Mouse (Mus musculus): ENCODE results near the gene Celf1.

Celf1 gene

DNA sequence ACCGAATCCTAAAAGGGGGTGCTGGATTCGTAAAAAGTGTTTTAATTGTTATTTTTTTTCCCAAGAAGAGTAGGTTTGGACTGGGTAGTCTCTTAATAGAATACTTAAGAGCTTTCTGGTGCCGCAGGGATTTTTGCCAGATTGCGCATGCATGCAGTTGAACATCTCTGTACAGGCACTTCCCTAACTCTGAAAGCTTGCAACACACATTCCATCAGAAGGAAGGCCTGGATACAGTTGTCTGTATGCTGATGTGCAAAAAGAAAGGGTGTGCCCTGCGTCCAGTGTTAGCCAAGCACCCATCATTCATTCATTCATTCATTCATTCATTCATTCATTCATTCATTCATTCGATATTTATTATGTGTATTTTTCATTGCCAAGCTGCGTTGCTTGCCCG is 432 bp upstream of the Celf1 start:
- in situ Hi-C loops (cut with MboI; ENCODE audit: low sequenced_read_pairs), result no loop called here

DNA sequence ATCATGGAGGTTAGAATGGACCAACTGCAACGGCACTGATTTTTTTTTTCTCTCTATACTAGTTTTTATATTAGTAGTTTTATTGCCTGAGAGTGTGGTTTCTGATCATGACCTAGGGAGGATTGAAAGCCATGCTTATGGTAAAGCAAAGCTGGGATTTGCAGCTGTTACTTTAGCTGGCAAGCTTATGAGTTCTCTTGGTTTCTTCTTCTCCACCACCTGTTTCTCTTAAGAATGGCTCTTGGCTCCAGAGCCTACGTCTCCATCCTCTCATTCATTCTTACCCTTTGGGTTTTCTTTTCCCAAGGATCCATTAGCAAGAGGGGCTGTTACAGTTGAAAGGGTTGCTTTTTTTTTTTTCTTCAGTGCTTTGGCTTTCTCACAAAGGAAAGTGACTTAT is 1.6 kb downstream of the Celf1 start:
- in situ Hi-C loops (cut with MboI; ENCODE audit: low sequenced_read_pairs), result no loop called here

DNA sequence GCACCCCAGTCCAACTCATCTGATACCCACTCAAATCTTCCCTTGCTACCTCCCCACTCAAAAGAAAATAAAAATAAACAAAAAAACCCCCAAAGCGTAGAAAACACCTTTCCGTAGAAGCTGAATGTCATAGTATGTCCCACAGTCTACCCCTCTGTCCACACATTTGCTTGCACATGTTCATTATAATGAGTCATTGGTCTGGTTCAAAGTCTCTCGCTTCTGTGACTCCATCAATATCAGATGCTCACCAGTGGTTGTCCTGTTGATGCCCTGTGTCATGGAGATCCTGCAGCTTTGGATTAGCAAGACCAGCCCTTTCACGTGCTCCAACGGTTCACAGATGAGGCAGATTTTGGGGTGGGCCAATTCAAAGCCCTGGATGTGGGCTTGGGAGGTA is 10.0 kb downstream of the Celf1 start:
- in situ Hi-C loops (cut with MboI; ENCODE audit: low sequenced_read_pairs), result no loop called here

DNA sequence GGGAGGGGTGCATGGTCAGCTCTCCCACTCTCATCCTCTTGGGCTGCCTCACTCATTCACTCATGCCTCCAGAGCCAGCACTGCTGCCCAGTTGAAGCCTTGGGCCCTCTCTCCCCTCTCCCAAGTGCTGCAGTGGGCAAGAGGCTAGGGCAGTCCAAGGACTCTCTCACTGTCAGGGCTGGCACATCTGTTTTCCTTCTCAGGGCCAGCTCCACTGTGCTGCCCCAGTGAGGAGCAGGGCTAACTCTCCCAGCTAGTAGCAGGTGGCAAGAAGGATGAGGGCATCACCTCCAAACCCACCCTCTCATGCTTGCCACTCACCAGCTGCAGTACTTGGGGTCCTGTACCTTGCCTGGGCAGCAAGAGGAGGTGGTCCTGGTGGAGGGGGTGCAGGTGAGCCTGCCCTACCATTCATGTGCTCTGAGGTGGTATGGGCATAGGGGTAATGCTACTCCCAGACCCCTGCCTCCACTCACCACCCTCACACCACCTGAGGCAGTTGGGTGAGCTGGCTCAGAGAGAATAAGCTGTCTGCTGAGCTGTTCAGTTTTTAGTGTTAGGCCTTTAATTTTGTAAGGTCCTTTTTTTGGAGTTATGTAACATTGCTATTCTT is 10.5 kb downstream of the Celf1 start:
- in situ Hi-C loops (cut with MboI; ENCODE audit: low sequenced_read_pairs), result no loop called here

DNA sequence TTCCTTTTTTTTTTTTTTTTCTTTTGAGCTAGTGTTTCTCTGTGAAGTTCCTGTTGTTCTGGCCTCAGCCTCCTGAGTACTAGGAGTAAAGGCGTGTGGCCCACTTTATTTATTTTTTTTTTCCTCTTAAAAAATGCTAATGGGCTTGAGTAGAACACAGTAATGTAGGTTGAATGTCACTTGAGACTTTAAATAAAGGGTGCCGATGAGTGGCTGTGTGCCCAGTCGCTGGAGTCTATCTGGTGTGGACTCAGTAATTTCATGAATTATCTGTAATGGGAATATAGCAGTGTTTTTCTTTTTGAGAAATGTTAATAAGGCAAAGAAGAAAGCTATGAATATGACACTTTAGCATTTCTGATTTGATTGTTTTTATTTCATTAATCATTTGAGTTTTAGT is 13.3 kb downstream of the Celf1 start:
- in situ Hi-C loops (cut with MboI; ENCODE audit: low sequenced_read_pairs), result no loop called here

DNA sequence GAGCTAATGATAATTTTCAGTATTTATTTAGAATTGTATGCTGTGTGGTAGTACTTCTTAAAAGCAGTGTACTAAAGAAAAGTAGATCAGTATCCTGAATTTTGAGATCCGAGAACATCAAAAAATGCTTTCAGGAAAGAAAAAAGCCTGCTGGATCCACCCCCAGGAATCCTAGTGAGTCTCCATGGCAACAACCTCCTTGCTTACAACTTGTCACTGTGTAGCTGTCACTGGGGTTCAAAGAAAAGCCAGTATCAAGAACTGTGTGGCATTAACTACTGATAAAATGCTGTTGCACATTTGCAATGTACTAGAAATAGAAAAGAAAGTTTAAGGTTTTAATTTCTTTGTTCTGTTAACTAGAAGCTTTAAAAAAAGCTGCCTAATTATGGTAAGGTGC is 15.9 kb downstream of the Celf1 start:
- in situ Hi-C loops (cut with MboI; ENCODE audit: low sequenced_read_pairs), result no loop called here

DNA sequence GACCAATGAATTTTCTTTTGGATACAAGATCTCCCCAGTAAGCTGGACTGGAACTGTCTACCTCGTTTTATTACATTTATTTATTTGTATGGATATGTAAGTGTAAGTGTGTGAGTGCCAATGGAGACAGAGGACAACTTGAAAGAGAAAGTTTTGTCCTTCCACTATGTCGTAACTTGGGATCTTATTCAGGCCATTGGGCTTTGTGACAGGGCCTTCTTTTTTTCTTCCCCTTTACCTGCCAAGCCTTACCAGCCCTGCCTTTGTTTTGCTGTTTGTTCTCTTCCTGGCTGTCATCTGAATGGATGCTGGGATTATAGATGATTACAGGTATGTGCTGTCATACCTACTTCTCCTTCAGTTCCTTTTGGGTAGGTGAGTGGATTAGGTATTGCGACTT is 18.7 kb downstream of the Celf1 start:
- in situ Hi-C loops (cut with MboI; ENCODE audit: low sequenced_read_pairs), result no loop called here

DNA sequence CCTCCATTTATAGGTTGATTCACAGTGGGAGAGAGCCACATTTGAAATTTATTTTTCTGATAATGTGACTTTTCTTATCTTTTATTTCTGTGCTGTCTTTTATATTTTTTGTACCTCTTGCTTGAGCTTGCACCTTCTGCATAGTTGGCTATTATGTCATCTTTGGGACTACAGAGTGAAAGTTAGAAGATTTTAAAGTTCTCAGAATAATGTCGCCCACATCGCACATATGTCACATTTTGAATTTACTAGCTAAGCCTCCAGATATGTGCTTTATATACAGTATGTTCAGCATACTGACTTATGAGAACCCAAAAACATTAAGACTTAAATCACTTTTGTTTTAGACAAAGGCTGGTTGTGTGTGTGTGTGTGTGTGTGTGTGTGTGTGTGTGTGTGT is 19.8 kb downstream of the Celf1 start:
- in situ Hi-C loops (cut with MboI; ENCODE audit: low sequenced_read_pairs), result no loop called here

DNA sequence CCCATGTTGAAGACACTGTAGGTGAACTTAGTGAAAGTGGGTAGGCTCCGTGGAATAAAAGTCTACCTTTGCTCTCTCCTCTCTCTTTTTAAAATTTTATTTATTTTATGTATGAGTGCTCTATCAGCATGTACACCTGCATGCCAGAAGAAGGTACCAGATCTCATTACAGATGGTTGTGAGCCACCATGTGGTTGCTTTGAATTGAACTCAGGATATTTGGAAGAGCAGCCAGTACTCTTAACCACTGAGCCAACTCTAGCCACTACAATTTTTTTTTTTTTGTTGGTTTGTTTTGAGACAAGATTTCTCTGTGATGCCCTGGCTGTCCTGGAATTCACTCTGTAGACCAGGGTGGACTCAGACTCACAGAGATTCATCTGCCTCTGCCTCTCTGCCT is 23.1 kb downstream of the Celf1 start:
- in situ Hi-C loops (cut with MboI; ENCODE audit: low sequenced_read_pairs), result no loop called here

DNA sequence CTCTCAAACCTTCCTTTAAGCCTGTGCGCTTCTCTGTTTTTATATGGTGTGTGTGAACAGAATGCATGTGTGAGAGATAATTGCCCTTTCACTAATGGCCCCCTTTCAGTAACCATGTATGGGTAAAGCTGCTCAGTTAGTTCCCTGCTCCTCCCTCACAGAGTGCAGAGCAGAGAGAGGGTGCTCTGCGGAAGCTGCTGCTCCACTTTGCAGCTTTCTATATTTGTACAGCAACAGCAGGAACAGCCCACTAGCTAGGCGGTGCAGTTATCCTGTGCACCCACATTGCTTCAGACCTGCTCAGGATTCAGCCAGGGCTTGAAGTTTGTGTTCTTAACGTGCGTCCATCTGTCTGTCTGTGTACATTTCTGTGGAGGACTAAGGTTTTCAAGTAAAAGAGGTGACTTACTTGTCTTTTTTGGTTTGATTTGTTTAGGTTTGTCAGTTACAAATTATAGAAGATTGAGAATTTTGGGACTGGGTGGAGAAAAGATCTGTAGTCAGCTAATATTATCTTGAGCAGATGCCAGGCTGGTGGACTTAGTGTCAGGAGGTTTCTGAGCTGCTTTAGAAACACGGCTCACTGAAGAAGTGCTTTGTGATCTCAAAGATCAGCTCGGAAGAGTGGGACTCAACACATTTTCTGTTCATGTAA is 24.8 kb downstream of the Celf1 start:
- in situ Hi-C loops (cut with MboI; ENCODE audit: low sequenced_read_pairs), result no loop called here

DNA sequence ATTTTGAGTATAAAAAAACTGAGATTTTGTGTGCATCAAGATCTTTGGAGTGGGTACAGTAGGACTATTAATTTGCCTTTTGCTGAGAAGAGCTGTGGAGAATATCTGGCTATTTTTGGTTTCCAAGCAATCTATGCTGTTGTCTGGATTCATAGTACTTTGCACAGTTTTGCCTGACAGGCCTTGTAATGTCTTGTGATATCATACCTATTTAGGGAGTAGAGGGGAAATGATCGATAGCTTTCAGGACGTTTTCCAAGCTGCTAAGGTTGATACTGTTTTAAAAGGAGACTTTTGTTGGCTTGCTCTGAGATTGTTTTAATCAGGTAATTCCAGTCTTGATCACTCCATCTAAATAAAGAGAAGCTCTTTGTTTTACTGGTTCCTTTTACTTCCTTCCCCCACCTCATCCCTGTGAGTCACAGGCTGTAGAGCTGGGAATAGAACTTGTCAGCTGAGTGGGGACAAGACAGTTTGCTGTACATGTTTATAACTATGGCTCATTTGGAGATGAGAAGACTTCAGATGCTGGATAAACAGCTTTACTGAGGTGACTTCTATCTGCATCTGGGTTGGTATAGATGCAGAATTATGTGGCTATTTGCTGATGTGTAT is 25.4 kb downstream of the Celf1 start:
- in situ Hi-C loops (cut with MboI; ENCODE audit: low sequenced_read_pairs), result no loop called here

DNA sequence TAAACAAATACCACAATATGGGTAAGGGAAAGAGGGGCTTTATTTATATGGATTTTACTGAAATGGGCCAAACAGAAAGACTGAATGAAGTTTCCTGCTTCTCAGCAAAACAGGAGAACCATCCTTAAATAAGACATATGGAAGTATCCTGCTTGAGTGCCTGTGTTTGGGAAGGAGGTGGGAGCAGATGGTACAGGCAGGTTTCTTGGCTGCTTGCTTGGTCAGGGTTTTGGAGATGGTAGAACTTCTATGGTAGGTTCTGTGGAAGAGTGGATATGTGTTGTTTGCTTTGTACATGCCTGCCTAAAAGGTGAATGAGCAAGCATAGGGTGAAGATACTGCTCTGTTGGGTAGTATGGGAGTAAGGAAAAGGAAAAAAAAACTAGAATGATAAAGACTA is 30.4 kb downstream of the Celf1 start:
- in situ Hi-C loops (cut with MboI; ENCODE audit: low sequenced_read_pairs), result no loop called here

DNA sequence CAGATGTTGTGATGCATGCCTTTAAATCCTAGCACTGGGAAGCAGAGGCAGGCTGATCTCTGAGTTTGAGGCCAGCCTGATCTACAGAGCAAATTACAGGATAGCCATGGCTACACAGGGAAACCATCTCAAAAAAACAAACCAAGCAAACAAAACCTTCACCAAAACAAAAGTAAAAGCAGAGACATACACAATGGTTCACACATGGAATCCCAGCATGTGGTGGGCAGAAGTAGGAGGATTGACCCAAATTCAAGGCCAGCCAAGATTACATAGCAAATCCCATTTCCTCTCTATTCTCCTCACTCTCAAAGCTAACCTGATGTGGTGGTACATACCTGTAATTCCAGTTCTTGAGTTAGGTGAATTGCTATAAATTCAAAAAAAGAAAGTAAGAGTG is 33.9 kb downstream of the Celf1 start:
- in situ Hi-C loops (cut with MboI; ENCODE audit: low sequenced_read_pairs), result no loop called here

DNA sequence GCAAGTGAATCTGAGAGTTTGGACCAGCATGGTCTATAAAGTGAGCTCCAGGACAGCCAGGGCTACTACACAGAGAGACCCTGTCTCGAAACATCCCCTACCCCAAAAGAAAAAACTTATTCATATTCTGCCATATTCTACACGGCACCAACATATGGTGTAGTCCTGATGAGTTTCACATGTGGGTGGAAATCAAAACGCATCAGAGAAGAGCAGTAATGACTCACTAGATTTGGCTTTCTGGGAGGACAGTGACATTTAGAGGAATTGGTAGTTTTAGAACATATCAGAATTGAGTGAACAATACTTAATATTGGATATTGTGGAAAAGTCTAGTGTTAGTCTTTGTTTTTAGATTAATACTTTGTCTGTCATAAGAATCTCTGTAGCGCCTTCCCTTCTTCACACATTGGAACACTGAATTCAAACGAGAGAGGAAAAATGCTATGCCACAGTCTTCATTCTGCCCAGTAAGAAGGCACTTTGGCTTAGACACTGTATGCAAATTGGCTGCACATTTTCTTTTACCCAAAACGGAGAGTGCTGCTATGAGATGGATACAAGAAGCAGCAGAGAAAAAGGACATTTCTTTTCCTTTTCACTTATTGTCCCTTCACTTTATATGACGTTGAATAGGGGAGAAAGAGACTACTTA is 35.1 kb downstream of the Celf1 start:
- in situ Hi-C loops (cut with MboI; ENCODE audit: low sequenced_read_pairs), result no loop called here

DNA sequence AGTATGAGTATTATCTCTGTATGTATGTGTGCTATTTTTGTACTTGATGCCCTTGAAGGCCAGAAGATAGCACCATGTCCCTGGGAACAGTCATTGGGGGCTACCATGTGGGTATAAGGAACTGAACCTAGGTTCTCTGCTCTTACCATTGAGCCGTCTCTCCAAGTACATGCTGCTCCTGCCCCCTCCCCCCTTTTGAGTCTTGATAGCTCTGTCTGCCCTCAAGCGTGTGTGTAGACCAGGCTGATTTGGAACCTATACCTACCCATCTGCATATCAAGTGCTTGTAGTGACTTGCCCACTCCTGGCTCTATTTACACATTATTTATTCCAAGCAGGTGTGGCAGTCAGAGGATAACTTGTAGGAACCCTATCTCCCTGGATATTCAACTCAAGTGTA is 36.4 kb downstream of the Celf1 start:
- in situ Hi-C loops (cut with MboI; ENCODE audit: low sequenced_read_pairs), result no loop called here

DNA sequence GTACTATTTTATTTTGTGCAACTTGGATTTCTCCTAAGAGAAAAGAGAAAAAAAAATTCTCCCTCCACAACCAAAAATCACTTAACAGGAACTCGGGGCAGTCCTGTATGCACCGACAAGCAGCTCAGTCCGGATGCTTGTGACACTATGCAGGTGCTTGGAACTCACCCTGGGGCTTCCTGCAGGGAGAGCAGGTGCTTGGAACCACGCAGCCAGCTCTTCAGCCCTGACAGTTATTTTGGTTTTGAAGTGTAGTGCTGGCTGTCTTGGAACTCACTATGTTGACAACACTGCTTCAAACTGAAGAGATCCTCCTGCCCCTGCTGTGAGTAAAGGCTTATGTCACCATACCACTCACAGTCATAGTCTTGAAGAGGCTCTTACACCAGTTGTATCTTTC is 37.1 kb downstream of the Celf1 start:
- in situ Hi-C loops (cut with MboI; ENCODE audit: low sequenced_read_pairs), result no loop called here

DNA sequence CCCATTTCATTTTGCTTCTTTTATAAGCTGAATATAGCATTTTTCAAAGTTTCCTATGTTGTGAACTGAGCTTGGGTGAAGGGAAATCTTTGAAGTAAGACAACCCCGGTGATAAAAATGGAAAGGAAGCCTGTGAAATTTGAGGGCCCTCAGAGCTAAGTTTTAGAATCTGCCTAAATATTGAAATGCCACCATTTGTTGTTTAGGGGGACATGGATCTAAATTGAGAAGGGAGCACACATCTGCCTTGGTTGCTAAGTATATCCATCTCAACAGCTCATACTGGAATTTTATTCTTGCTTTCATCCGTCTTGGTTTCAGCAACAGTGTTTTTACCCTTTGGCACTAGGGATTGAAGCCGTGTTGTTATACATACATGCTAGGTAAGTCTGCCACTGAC is 45.9 kb downstream of the Celf1 start:
- in situ Hi-C loops (cut with MboI; ENCODE audit: low sequenced_read_pairs), result no loop called here

DNA sequence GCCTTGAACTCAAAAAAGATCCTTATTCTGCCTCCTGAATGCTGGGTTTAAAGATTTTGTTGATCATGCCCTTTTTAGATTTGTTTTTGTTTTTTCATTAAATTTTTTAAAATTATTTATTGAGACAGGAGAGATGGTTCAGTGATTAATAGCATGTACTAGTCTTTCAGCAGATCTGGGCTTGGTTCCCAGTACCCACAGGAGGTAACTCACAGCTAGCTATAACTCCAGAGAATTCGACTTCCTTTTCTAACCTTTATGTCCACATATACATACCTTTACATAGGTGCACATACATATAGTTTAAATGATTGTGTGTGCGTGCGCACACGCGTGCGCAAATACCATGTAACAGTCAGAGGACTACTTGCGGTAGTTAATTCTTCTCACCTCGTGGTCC is 68.4 kb downstream of the Celf1 start:
- in situ Hi-C loops (cut with MboI; ENCODE audit: low sequenced_read_pairs), result no loop called here

DNA sequence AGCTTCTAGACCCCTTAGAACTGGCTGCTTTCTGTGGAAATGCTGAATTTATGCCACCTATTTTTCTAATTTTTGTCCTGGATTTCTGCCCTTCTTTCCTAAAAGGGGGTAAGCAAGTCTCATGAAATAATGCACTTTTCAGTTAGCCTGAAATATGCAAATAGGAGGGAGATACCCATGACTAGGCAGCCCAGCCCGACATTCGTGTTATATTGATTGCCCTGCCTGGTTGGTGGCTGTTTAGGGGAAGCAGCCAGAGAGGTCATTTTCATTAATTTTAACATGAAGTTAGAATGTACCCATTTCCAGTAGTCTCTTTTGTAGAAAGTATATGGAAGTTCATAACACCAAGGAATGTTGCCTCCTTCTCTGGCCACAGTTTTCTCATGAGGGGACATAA is 73.7 kb downstream of the Celf1 start:
- in situ Hi-C loops (cut with MboI; ENCODE audit: low sequenced_read_pairs), result no loop called here

DNA sequence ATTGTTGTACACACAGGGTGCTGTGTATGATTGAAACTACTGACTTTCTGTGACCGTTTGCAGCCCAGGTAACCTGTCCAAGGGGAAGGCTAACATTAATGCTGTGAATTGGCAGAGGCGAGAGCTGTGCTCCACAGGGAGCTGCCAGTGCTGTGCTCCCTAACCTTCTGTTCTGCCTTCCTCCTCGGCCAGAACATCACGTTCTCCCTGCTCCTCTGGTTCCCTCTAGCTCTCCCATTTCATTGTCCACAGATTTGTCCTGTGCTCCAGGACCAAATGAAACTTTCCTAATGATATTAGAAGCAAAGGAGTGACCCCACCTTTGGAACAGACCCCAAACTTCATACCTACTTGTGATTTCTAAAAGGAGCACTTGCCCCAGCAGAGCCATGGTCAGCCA is 75.2 kb downstream of the Celf1 start:
- in situ Hi-C loops (cut with MboI; ENCODE audit: low sequenced_read_pairs), result no loop called here

DNA sequence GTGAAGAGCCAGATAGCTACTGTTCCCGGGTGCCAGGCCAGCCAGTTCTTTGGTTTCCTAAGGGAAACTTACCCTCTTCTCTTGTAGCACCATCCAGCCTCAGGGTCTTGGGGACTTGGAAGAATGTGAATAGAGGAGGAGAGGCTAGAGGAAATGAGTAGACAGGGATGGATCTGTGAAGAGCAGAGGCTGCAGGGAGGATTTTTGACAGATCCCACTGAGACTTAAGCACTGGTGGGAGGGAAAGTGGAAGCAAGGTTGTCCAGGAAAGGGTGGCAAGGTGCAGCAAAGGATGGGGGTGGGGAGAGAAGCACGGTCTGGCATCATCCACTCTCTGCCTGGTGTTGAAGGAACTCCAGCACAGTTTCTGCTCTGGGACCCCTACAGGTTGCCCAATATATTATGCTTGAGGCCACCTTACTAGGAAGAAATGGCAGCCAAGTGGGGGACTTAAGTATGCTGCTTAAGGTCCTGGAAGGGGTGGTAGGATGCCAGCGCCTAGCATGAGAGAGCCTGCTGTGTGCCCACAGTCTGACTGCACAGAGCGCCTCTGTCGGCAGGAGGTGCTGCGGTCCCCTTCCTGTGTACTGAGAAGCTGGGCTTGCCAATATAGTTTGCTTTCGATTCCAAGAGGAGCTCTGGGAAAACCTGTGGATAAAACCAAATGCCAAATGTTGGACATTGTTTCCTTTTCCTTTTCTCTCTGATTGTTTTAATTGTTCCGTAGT is 78.0 kb downstream of the Celf1 start:
- in situ Hi-C loops (cut with MboI; ENCODE audit: low sequenced_read_pairs), result no loop called here

DNA sequence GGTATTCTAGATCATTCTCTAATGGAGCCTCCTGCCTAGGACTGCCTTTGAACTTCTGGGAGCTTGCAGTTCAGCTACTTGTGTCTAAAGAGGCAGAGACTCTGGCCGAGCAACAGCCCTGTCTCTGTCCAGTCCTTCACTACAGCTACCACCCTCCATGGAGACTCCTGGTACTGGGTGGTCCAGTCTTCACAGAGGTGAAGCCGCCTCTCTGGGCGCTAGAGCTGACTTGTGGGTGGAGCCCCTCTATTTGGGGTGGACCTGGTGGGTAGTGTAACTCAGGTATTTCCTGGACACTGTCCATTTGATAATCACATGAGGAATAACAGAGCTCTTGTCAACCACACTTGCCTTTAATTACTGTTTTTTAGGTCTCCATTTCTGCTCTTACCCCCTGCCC is 79.7 kb downstream of the Celf1 start:
- in situ Hi-C loops (cut with MboI; ENCODE audit: low sequenced_read_pairs), result no loop called here
